Mouse (Mus musculus) gastrocnemius, postnatal 10 days (tissue): Measurements from ENCODE around the gene Cdan1. TPM values are rescaled to one million over a fixed set of nuclear protein-coding genes. Genes with fewer than 3 reads are reported as not detected.

Experiments
- total RNA-seq, 2 experiments: library from RNA; stranded (reverse); gene quantifications; 2 replicates each; pipeline ENCODE4 v1.2.3; 2021

Gene Cdan1
- total RNA-seq, 2 experiments from 2014 or later = 8.1 to 9.8 TPM

Other genes with a start within 250 kb of the Cdan1 start
- 1 to 10 TPM; 8.2 TPM for gene Haus2, start 240.7 kb downstream of the Cdan1 start, total RNA-seq
- 10 to 100 TPM; 11.5 to 12.0 TPM for gene Lrrc57, start 240.6 kb downstream of the Cdan1 start, total RNA-seq
- 10 to 100 TPM; 12.5 to 21.5 TPM for gene Stard9, start 221.0 kb downstream of the Cdan1 start, total RNA-seq
- 10 to 100 TPM in 1 of 2 experiments, 1 to 10 TPM in 1; 8.6 to 12.5 TPM for gene Ttbk2, start 476 bp upstream of the Cdan1 start, total RNA-seq
- 10 to 100 TPM; 20.0 to 22.0 TPM for gene Ubr1, start 120.6 kb upstream of the Cdan1 start, total RNA-seq
- 1 to 10 TPM; 2.8 to 4.0 TPM for gene Tmem62, start 126.9 kb upstream of the Cdan1 start, total RNA-seq
- 10 to 100 TPM; 17.3 to 19.9 TPM for gene Ccndbp1, start 158.3 kb upstream of the Cdan1 start, total RNA-seq
- 1 to 10 TPM in 1 of 2 experiments, not detected in 1; 1.2 TPM for gene Epb42, start 186.9 kb upstream of the Cdan1 start, total RNA-seq
- not detected for gene Tgm5, start 235.7 kb upstream of the Cdan1 start, total RNA-seq